Mouse (Mus musculus) embryonic fibroblast, embryonic 13.5 days (primary cell): Measurements from ENCODE around the gene Mamstr. TPM values are rescaled to one million over a fixed set of nuclear protein-coding genes. Genes with fewer than 3 reads are reported as not detected.
"Not testable (repeated sequence)": the region's sequence is repeated elsewhere in the genome, so short reads cannot be mapped to it uniquely, and the experiment has no call there.

Source experiments
- H3K27ac ChIP-seq: 2 replicates; pipeline ENCODE4 v1.5.1; 2012; ENCODE audit warnings: low read length, control low read depth, inconsistent platforms; ENCODE audit not compliant: insufficient read depth
- H3K4me1 ChIP-seq: 2 replicates; pipeline ENCODE4 v1.6.1; 2011; ENCODE audit warnings: low read length; ENCODE audit not compliant: control insufficient read depth, insufficient read depth
- H3K4me3 ChIP-seq: 2 replicates; pipeline ENCODE4 v1.5.1; 2011; ENCODE audit warnings: mild to moderate bottlenecking, control low read depth, low read length; ENCODE audit not compliant: insufficient read depth
- CTCF ChIP-seq: IDR thresholded peaks from 2 replicates; pipeline ENCODE4 v1.5.1; 2011; ENCODE audit warnings: mild to moderate bottlenecking, control low read depth, low read length, moderate library complexity, borderline replicate concordance; ENCODE audit not compliant: insufficient read depth
- POLR2A ChIP-seq: IDR thresholded peaks from 2 replicates; pipeline ENCODE4 v1.6.1; 2011; ENCODE audit warnings: low read depth, mild to moderate bottlenecking, control low read depth, low read length, moderate library complexity
- polyA plus RNA-seq: library from polyadenylated mRNA; stranded (reverse); fragments of >200 nt; gene quantifications from 2 replicates; pipeline ENCODE4 v1.2.4, GENCODE M21; 2011; ENCODE audit warnings: low read depth; ENCODE audit not compliant: missing spikeins, insufficient read length

Gene Mamstr
- polyA plus RNA-seq, 1 experiment, result 1.8 TPM

DNA sequence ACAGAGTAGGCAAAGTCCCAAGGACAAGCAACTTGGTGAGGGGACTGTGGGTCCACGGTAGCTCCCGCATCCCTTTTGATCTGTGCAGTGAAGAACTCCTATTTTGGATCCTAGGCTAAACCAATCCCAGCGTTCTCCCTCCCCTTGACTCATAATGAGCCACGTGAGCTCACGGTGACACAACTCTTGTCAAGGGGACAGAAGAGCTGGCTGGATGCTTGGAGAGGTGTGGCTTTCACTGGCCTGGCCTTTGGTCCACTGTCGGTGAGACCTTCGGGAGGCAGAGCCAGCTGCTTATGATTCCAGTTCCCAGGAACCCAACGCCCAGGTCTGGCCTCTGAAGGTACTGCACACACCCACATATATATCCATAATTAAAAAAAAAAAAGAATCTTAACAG, 9.6 kb downstream of the Mamstr start:
- no peak overlapping the region for H3K27ac ChIP-seq
- H3K4me1 ChIP-seq, result no peaks in the 10 kb centered on the region
- H3K4me3 ChIP-seq, result no peak overlapping the region
- no peak for TF ChIP-seq CTCF

DNA sequence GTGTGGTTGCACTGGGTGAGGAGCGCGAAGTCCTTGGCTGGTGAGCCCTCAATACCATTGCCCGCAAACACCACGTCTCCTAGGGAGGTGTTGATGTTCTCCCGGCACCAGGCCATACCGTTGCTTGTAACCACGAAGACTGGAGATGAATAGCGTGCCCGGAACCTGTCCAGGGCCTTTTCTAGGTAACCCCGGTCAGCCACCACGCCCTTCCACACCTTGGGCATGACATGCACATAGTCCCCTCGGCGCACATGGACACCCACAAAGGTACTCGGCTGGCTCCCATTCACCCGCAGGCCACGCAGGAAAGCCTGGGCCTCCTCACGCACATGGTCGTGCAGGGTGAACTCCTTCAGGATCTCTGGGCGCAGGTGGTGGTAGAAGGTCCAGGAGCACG, 10.7 kb downstream of the Mamstr start:
- not testable (repeated sequence) for H3K4me3 ChIP-seq, H3K27ac ChIP-seq, H3K4me1 ChIP-seq

DNA sequence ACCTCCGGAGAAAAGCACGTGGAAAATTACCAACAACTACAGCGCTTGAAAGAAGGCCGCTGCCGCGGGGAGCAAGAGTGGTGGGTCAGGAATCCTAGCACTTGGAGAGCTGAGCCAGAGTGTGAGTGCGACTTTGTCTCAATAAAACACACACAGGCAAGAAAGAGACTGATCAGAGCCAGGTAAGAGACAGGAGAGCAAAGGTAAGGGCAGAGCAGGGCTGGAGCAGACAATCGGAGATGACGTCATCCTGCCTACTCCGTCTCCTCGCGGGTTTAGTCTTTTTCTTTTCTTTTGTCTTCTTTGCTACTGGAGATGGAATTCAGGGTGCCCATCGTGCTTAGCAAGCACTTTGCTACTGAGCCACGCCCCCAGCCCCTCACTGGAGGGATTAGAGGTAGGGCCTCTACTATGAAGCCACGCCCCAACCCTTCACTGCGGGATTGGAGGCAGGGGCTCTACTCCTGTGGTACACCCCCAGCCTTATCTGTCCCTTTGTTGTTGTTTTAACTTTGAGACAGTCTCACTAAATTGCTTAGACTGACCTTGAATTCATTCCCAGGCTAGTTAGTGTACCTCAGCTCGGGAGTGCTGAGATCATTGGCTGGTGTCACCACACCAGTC, 14.8 kb downstream of the Mamstr start:
- Histone ChIP-seq H3K4me1 (no peaks in the 10 kb centered on the region), H3K4me3 (no peak overlapping the region), H3K27ac (no peak overlapping the region)
- no peak for TF ChIP-seq POLR2A
- no peak for TF ChIP-seq CTCF

DNA sequence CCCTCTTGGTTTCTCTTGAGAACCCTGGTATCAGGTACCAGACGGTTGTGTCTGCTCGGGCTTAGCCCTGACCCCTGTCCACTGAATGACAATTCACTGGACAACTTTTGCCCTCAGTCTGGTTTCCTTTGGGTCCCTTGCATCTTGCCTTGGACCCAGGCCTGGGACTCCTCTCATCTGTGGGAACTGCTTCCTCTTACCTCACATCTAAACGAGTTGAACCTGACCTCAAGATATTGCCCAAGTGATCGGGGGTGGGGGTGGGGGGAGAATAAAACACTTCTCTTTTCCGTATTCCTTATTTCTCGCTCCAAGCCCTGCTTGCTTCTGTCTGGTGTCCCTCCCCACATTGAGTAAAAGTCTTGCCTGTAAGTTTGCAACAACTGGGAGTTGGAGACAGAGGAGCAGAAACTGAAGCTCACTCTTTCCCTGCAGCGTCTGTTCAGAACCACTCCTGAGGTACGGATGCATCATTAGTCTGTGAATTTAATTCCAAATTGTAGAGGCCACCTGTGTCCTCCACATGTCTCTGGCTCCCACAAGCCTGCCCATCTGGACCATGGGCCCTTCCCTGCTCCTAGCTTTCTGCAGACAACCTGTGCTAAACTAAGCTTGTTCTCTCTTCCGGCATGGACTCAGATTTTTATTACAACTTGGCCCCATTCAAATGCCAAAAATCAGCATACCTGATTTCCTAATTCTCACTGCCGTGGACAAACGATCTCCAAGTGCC, 21.1 kb downstream of the Mamstr start:
- no peaks in the 10 kb centered on the region for H3K4me1 ChIP-seq
- H3K4me3 ChIP-seq, result no peak overlapping the region
- no peak overlapping the region for H3K27ac ChIP-seq
- no peak for TF ChIP-seq POLR2A
- TF ChIP-seq CTCF, result no peak

DNA sequence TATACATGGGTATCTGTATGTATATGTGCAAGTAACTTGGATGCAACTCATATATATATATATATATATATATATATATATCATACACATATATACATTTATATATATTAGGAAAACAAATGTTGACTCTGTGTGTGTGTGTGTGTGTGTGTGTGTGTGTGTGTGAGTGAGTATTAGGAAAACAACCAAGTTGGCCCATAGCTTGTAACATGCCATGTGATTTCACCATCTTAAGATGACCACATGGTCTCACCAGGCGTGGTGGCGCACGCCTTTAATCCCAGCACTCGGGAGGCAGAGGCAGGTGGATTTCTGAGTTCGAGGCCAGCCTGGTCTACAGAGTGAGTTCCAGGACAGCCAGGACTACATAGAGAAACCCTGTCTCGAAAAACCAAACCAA, 21.9 kb downstream of the Mamstr start:
- H3K4me3 ChIP-seq, H3K27ac ChIP-seq, H3K4me1 ChIP-seq: not testable (repeated sequence)

DNA sequence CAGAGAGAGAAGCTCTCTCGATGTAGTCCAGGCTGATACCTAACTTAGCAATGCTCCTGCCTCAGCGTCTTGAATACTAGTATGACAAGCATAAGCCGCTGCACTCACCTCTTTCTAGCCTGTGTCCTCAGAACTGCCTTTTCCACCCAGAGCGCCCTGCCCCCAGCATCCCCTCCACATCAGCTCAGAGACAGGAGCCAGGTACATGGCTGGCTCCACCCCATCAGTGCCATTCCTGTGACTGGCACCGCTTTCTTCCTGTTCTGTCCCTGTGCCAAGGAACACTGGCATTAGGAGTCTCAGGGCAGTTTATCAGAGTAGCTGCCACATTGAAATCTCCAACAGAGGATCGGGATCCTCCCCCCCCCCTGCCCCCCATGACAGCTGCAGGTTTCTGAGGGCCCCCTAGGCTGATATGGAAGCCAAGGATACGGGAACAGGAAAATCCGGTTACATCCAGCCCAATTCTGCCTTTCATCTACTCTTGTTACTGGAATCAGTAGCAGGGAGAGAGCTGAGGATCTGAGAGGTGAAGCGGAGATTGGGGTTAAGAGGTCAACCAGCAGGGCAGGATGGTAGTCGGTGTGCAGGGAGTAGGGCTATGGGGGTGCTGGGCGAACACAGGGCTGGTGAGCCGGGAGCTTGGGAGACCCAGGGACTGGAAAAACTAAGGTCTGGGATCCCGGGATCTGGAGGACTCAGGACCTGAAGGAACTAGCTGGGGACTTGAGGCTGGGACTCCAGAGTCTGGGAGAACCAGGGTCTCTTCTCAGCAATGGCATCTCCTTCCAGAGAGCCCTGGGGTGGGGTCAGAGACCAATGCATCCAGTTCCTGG, 25.7 kb downstream of the Mamstr start:
- Histone ChIP-seq H3K27ac (no peak overlapping the region), H3K4me3 (no peak overlapping the region), H3K4me1 (no peaks in the 10 kb centered on the region)
- TF ChIP-seq CTCF, result no peak

DNA sequence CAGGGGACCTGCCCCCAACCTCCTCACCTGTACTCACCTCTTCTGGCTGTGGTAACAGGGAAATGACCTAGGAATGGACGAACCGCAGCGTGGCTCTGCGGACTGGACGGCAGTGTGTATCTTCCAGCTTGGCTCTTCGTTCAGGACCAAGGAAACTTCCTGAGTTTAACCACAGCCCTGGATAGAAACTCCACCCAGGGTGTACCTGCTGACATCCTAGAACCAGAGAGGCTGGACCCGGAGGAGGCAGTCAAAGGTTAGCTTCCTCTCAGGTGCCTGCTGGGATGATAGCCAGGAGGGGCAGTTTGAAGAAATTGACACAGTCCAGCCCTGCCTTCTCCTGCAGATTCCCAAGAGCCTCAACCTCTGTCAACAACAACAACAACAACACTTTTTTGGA, 26.4 kb downstream of the Mamstr start, which contains the start of gene Fut2:
TSS of gene Fut2 (minus strand) at position 234 of the 400 bp plus-strand sequence.
- TF ChIP-seq CTCF (no peak), POLR2A (no peak)
- Histone ChIP-seq H3K27ac (no peak within 1 kb of the TSS), H3K4me3 (no peak within 1 kb of the TSS), H3K4me1 (no peaks in the 10 kb centered on the region)

DNA sequence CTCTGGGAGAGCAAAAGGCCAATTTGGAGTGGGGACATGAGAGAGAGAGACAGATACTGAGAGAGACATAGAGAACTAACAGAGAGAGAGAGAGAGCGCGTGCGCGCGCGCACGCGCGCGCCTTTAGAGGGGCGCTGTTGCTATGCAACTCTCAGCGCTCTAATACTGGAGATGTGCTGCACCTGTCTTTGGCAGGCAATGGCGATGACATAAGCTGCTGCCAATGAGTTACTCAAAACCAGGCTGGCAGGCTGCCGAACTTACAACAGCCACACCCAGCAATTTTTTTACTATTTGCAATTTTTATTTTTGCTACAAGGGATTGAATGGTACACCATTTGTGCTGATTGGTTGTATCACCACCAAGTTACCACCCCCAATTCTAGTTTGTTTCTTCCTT, 28.0 kb downstream of the Mamstr start:
- no peak for TF ChIP-seq CTCF
- no peak for TF ChIP-seq POLR2A
- no peak overlapping the region for H3K27ac ChIP-seq
- no peaks in the 10 kb centered on the region for H3K4me1 ChIP-seq
- H3K4me3 ChIP-seq, result no peak overlapping the region

DNA sequence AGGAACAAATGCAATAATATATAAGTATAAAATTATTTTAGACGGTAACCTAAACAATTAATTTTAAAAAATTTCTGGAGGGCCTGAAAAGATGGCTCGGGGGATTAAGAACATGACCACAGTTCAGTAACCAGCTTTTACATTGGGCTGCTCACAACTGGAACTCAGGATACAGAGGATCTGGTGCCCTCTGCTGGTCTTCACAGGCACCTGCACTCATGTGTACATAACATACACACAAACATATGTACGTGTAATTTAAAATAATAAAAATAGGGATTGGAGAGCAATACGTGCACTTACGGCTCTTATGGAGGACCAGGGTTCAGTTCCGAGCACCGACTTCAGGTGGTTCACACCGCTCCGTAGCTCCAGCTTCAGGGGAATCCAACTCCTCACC, 29.1 kb downstream of the Mamstr start:
- TF ChIP-seq CTCF (no peak), POLR2A (no peak)
- Histone ChIP-seq H3K27ac (no peak overlapping the region), H3K4me3 (no peak overlapping the region), H3K4me1 (no peaks in the 10 kb centered on the region)

DNA sequence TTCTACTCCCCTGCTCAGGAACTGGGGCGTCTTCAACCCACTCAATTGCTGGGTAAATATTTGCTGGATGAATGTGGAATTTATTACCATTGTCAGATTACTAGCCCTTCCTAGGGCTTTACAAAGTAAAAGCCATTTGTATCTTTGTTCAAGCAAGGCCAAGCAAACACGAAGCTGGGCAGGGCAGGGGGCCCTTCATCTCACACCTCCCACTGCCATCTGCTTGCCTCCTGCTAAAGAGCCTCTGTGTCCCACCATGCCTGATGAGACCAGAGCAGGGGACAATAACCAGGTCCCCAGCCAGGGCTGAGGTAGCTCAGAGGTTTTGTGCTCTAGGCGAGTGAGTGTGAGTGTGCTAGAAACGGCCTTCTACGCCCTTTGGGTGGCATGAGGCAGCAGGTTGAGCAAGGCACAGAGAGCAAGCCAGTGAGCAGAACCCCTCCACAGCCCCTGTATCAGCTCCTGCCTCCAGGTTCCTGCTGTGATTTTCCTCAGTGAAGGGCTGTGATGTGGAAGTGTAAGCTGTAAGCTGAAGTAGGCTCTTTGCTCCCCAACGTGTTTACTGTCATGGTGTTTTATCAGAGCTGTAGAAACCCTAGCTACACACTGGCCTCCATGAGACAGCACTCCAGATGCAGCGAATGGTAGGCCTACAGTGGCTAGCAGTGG, 38.0 kb downstream of the Mamstr start:
- TF ChIP-seq CTCF (no peak), POLR2A (no peak)
- no peak overlapping the region for H3K4me3 ChIP-seq
- H3K27ac ChIP-seq, result no peak overlapping the region
- no peaks in the 10 kb centered on the region for H3K4me1 ChIP-seq
